Mouse (Mus musculus) CH12.LX (cell line): ENCODE measurements at regions not wholly inside any gene's neighbourhood (a gene's known extent, or its start where the extent isn't known, plus 50 kb on each side); places are given as distances from the start of the nearest gene placed in this dataset.

ENCODE experiments used
- CTCF ChIP-seq, 2 experiments: IDR thresholded peaks in 1 of 2; conservative IDR thresholded peaks in 1 of 2; 2 replicates each; pipeline ENCODE4 v1.5.1; 2011 to 2012; ENCODE audit warnings: low read depth in 2 of 2, low read length in 2 of 2, improper control_type of control experiment in 1 of 2, inconsistent platforms in 1 of 2, mild to moderate bottlenecking in 1 of 2, moderate library complexity in 1 of 2
- HCFC1 ChIP-seq: IDR thresholded peaks from 2 replicates; pipeline ENCODE4 v1.6.1; 2012; ENCODE audit warnings: low read depth, mild to moderate bottlenecking, inconsistent platforms, low read length, improper control_type of control experiment
- MAFK ChIP-seq: IDR thresholded peaks from 2 replicates; pipeline ENCODE4 v1.6.1; 2011; ENCODE audit warnings: low read length, improper control_type of control experiment; ENCODE audit not compliant: insufficient replicate concordance
- MXI1 ChIP-seq: IDR thresholded peaks from 2 replicates; pipeline ENCODE4 v1.6.1; 2011; ENCODE audit warnings: mild to moderate bottlenecking, low read depth, low read length, improper control_type of control experiment
- MYC ChIP-seq: IDR thresholded peaks from 2 replicates; pipeline ENCODE4 v1.6.1; 2011; ENCODE audit warnings: low read depth, mild to moderate bottlenecking, improper control_type of control experiment, low read length
- POLR2A ChIP-seq: IDR thresholded peaks from 2 replicates; pipeline ENCODE4 v1.6.1; 2011; ENCODE audit warnings: low read depth, mild to moderate bottlenecking, improper control_type of control experiment, low read length
- TBP ChIP-seq: conservative IDR thresholded peaks from 2 replicates; pipeline ENCODE4 v1.6.1; 2011; ENCODE audit warnings: low read depth, low read length, improper control_type of control experiment
- USF1 ChIP-seq: IDR thresholded peaks from 2 replicates; pipeline ENCODE4 v1.6.1; 2014; ENCODE audit warnings: low read depth, mild to moderate bottlenecking, inconsistent platforms, low read length, improper control_type of control experiment
- ZC3H11A ChIP-seq: IDR thresholded peaks from 2 replicates; pipeline ENCODE4 v1.6.1; 2012; ENCODE audit warnings: low read depth, mild to moderate bottlenecking, inconsistent platforms, low read length, improper control_type of control experiment
- ZNF384 ChIP-seq: IDR thresholded peaks from 2 replicates; pipeline ENCODE4 v1.6.1; 2012; ENCODE audit warnings: low read depth, low read length, improper control_type of control experiment, inconsistent platforms

DNA sequence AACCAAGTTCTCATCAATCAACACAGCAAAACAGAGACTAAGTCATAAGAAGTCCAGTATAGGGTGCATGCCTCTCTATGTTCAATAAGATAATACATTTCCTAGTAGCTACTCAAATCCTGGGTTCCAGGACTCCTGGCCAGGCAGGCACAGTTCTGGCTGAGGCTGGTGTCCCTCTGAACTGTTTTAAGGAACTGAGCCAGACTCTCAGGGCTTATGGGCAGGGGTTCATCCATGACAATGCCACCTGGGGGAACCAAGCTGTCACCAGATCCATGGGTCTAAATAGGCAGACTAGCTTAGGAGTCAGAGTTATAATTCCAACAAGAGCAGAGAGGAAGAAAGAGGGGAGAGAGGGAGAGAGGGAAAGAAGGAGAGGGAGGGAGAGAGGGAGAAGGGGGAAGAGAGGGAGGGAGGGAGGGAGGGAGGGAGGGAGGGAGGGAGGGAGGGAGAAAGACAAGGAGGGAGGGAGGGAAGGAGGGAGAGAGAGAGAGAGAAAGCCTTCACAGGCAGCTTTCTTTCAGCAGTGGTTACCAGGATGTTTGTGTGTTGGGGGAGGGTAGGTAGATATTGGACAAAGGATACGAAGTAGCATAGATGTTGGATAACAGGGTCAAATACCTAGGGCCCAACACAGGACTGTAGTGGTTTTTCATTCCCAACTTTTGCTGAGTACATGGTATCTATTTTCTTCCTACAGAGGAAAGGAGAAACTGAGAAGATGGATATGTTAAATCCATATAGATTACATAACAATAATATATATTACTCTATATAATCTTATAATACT, 100.3 kb upstream of the Adcy1 start:
- TF ChIP-seq USF1 (no peak), HCFC1 (no peak), CTCF (conservative IDR thresholded peaks at IDR 0.05 in 1 of 2, IDR thresholded peaks at IDR 0.05 in 1 of 2; ENCODE audit: low read depth in 2 of 2, low read length in 2 of 2) (no peak), TBP (no peak), ZC3H11A (no peak), MYC (no peak), MAFK (no peak), ZNF384 (no peak), POLR2A (no peak), MXI1 (no peak)
